Comparison of ENCODE assay signal across 23 mouse cellular contexts in the genomic region with DNA sequence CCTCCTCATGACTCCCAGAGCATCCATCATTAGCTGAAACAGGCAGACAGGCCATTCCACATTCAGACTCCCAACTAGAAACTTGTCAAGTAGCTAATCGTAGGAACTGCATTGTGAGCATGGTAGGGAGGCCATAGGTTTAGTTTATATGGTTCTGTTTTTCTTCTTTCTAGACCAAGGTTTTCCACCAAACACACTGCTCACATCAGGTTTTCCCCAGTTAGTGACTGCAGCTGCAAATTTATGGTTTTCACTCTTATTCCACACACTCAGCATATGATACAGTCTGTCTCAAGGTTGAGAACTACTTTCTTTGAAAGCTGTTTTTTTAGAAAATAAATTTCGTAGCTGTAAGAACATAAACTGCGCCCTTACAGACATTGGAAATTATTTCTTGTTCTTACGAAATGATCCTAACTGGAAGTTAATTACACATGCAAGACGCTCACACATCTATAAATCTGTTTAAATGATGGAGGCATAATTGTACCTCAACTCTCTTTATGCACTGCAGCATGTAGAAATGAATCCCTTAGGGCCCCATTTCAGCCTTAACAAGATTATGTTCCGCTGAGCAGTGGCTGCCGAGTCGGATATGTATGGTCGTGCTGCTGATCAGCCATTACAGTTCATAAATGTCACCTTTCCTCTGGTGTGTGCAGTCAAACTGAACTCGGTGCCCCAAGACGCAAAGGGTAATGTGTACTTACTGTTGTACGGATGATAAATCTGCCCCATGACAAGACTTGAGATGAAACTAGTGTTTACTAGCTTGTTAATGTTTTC. TPM values are rescaled to one million over a fixed set of nuclear protein-coding genes. Genes with fewer than 3 reads are reported as not detected.
DNase-seq lines count a peak whose midpoint lies in the region; ATAC-seq lines count a peak whose summit lies in the region.
"Had no signal": no experiment of that assay in that cellular context is flagged by ENCODE, and none has a peak within 500 bp of the region (broad histone marks: within the 10 kb centered on the region; RNA-seq: fewer than 3 reads in every experiment).

No protein-coding gene starts in this region.

- H3K4me1 ChIP-seq in heart, embryonic 12.5 days (replicated peaks) = 0 out of 2 replicates have a peak, but pooled peaks cover 3% of the 10 kb centered on the region
- H3K4me1 ChIP-seq in midbrain, embryonic 15.5 days = no peaks in the 10 kb centered on the region
- no peaks in the 10 kb centered on the region for H3K4me1 ChIP-seq in midbrain, embryonic 10.5 days
- H3K4me1 ChIP-seq in limb, embryonic 13.5 days = peaks cover 20% of the 10 kb centered on the region
- peaks cover 10% of the 10 kb centered on the region; the same call in 1 of the 2 replicates for H3K4me1 ChIP-seq in kidney, embryonic 15.5 days
- H3K4me1 ChIP-seq: forebrain, embryonic 12.5 days had no signal

- ATAC-seq in heart, embryonic 12.5 days (ENCODE audit: insufficient number of reproducible peaks, low FRiP score) = no peak
- ATAC-seq in midbrain, embryonic 15.5 days (replicated peaks) = 0 out of 2 replicates have a peak, but pooled peaks have one; percentile 25
- ATAC-seq in limb, embryonic 13.5 days (ENCODE audit: low FRiP score, low read depth) = peak; percentile 63; the same call in 1 of the 2 replicates
- no peak for ATAC-seq in kidney, embryonic 15.5 days (replicated peaks; ENCODE audit: low FRiP score)
- ATAC-seq: inflammation-experienced regulatory T-cells, adult 6 months; Patski had no signal

- H3K36me3 ChIP-seq in heart, embryonic 12.5 days = peaks cover 47% of the 10 kb centered on the region
- peaks cover 24% of the 10 kb centered on the region; the same call in 1 of the 2 replicates for H3K36me3 ChIP-seq in midbrain, embryonic 15.5 days (replicated peaks)
- peaks cover 53% of the 10 kb centered on the region for H3K36me3 ChIP-seq in midbrain, embryonic 10.5 days
- peaks cover 44% of the 10 kb centered on the region for H3K36me3 ChIP-seq in limb, embryonic 13.5 days
- H3K36me3 ChIP-seq in kidney, embryonic 15.5 days = peaks cover 46% of the 10 kb centered on the region

- no peak overlapping the region for H3K4me2 ChIP-seq in heart, embryonic 12.5 days
- no peak overlapping the region for H3K4me2 ChIP-seq in midbrain, embryonic 15.5 days
- H3K4me2 ChIP-seq in limb, embryonic 13.5 days (replicated peaks) = no peak overlapping the region
- H3K4me2 ChIP-seq in kidney, embryonic 15.5 days = no peak overlapping the region
- H3K4me2 ChIP-seq: forebrain, embryonic 12.5 days; heart, embryonic 11.5 days; liver, embryonic 11.5 days had no signal

- no peak overlapping the region for H3K4me3 ChIP-seq in heart, embryonic 12.5 days
- H3K4me3 ChIP-seq in midbrain, embryonic 15.5 days = no peak overlapping the region
- no peak overlapping the region for H3K4me3 ChIP-seq in midbrain, embryonic 10.5 days
- H3K4me3 ChIP-seq in limb, embryonic 13.5 days = no peak overlapping the region
- H3K4me3 ChIP-seq in kidney, embryonic 15.5 days (replicated peaks) = no peak overlapping the region
- H3K4me3 ChIP-seq: forebrain, embryonic 12.5 days; megakaryocyte, embryonic 14.5 days; myocyte had no signal

- DNase-seq in heart, adult 11 months = peak; percentile 50
- no peak for DNase-seq in midbrain, embryonic 10.5 days (ENCODE audit: low spot score)
- no peak for DNase-seq in left cerebral cortex, adult 9 months (ENCODE audit: low spot score in 2 of 2)
- no peak for DNase-seq in layer of hippocampus, postnatal 25 days (ENCODE audit: extremely low spot score in 1 of 2, low spot score in 1 of 2)
- DNase-seq: adrenal gland, adult 8-10 months; cerebellum, adult 9-11 months; heart, postnatal 14 days; kidney, adult 9 months; lung, adult 18-20 months; lung, postnatal 14 days; right cerebral cortex, postnatal 4 days had no signal

- WGBS in heart, embryonic 12.5 days = 88% methylated on average over 12 of the region's 12 CpGs
- 70% methylated on average over 12 of the region's 12 CpGs for WGBS in midbrain, embryonic 15.5 days
- WGBS in midbrain, embryonic 10.5 days = 90% methylated on average over 12 of the region's 12 CpGs
- 33% methylated on average over 12 of the region's 12 CpGs for WGBS in limb, embryonic 13.5 days
- 44% methylated on average over 12 of the region's 12 CpGs for WGBS in kidney, embryonic 15.5 days

- H3K9me3 ChIP-seq in heart, embryonic 12.5 days (replicated peaks) = no peaks in the 10 kb centered on the region; the same call in 1 of the 2 replicates
- H3K9me3 ChIP-seq in midbrain, embryonic 15.5 days = no peaks in the 10 kb centered on the region
- H3K9me3 ChIP-seq in midbrain, embryonic 10.5 days (replicated peaks) = no peaks in the 10 kb centered on the region
- no peaks in the 10 kb centered on the region for H3K9me3 ChIP-seq in limb, embryonic 13.5 days
- H3K9me3 ChIP-seq in kidney, embryonic 15.5 days (replicated peaks) = no peaks in the 10 kb centered on the region
- H3K9me3 ChIP-seq: forebrain, embryonic 12.5 days; megakaryocyte, embryonic 14.5 days had no signal

- H3K27me3 ChIP-seq in heart, embryonic 12.5 days (replicated peaks) = no peaks in the 10 kb centered on the region
- H3K27me3 ChIP-seq in midbrain, embryonic 15.5 days (replicated peaks) = no peaks in the 10 kb centered on the region
- H3K27me3 ChIP-seq in midbrain, embryonic 10.5 days (ENCODE audit: low read depth, poor library complexity, severe bottlenecking) = no peaks in the 10 kb centered on the region
- no peaks in the 10 kb centered on the region for H3K27me3 ChIP-seq in limb, embryonic 13.5 days
- no peaks in the 10 kb centered on the region for H3K27me3 ChIP-seq in kidney, embryonic 15.5 days
- H3K27me3 ChIP-seq: forebrain, embryonic 12.5 days; Patski had no signal

- no peak overlapping the region for H3K27ac ChIP-seq in heart, embryonic 12.5 days (ENCODE audit: poor library complexity, severe bottlenecking)
- no peak overlapping the region for H3K27ac ChIP-seq in midbrain, embryonic 15.5 days
- H3K27ac ChIP-seq in midbrain, embryonic 10.5 days (replicated peaks) = no peak overlapping the region
- H3K27ac ChIP-seq in limb, embryonic 13.5 days = peak overlapping the region; percentile 58; the same call in 1 of the 2 replicates
- H3K27ac ChIP-seq in kidney, embryonic 15.5 days = no peak overlapping the region
- H3K27ac ChIP-seq: forebrain, embryonic 12.5 days; stomach, postnatal 0 days had no signal

- no peak overlapping the region for H3K9ac ChIP-seq in heart, embryonic 12.5 days
- no peak overlapping the region for H3K9ac ChIP-seq in midbrain, embryonic 15.5 days
- no peak overlapping the region for H3K9ac ChIP-seq in limb, embryonic 13.5 days
- H3K9ac ChIP-seq in kidney, embryonic 15.5 days = no peak overlapping the region
- H3K9ac ChIP-seq: forebrain, embryonic 12.5 days had no signal

RNA-seq across cellular contexts. Expression of a gene that starts 35.3 kb away (rescaled TPM):
- 80.9 and 81.0 TPM in 2 replicates for polyA plus RNA-seq in heart, embryonic 12.5 days (2016; fragmentation: Nextera tagmentation; extraction: Ambion mirVana)
- polyA plus RNA-seq in midbrain, embryonic 15.5 days (2015; fragmentation: Nextera tagmentation; extraction: Ambion mirVana) = 115 TPM in 2 replicates
- polyA plus RNA-seq in midbrain, embryonic 10.5 days (2016; fragmentation: Nextera tagmentation; extraction: Ambion mirVana) = 106 and 120 TPM in 2 replicates
- 128 TPM in 2 replicates for polyA plus RNA-seq in limb, embryonic 13.5 days (2015; fragmentation: Nextera tagmentation; extraction: Ambion mirVana)
- total RNA-seq in layer of hippocampus, postnatal 25 days (2021) = 10 to 100 TPM; 66.5 to 78.4 TPM
- 103 TPM in 2 replicates for polyA plus RNA-seq in kidney, embryonic 15.5 days (2015; fragmentation: Nextera tagmentation; extraction: Ambion mirVana)

Comparison
In these comparisons a context has a peak if more than half of its experiments do, and no peak if none do; other contexts are left out.
1. ATAC-seq: peak in midbrain, embryonic 15.5 days (single experiment) and limb, embryonic 13.5 days (single experiment); none in heart, embryonic 12.5 days (single experiment) and kidney, embryonic 15.5 days (single experiment).